Mouse (Mus musculus) adrenal gland, postnatal 4 days (tissue): ENCODE results near the gene Shisa8. TPM values are rescaled to one million over a fixed set of nuclear protein-coding genes. Genes with fewer than 3 reads are reported as not detected.

ENCODE experiments used
- DNase-seq, 2 experiments: peaks; one replicate each; pipeline ENCODE4 v3.0.0; 2021 to 2022; ENCODE audit warnings: low spot score in 2 of 2, mixed read lengths in 2 of 2
- total RNA-seq, 2 experiments: library from RNA; stranded (reverse); gene quantifications; 2 replicates each; pipeline ENCODE4 v1.2.3; 2021

The Shisa8 gene
- total RNA-seq, 2 experiments from 2014 or later: 0.70 to 0.79 TPM

DNA sequence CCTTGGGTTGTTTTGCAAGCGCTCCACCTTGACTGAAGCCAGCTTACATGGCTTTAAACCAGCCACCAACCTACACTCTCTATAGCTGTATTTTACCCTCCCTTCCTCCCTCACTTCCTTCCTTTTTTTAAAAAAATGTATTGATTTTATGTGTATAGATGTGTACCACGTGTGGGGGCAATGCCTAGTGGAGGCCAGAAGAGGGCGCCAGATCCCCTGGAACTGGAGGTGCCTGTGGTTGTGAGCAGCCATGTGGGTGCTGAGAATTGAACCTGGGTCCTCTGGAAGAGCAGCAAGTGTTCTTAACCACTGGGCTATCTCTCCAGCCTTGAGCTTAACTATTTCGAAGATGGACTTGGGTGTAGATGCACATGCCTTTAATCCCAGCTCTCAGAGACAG is 30.3 kb downstream of the Shisa8 start:
- DNase-seq: no peak

DNA sequence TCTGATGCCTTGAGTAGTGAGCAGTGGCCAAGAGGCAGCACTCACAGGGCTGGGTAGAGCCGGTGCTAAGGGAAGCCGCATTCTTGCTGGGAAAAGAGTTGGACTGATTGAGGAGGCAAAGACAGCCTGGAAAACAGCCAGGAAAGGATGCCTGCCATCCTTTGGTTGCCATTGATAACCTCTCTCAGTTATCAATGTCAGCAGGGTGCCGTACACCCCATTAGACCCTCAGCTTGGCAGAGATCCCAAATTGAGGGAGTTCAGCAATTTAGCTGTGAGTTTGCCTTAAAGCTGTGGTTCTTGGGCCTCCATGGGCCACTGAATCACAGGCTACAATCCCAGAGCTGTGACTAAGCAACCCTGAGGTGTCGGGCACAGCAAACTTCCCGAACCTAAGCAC is 31.5 kb downstream of the Shisa8 start:
- no peak for DNase-seq

DNA sequence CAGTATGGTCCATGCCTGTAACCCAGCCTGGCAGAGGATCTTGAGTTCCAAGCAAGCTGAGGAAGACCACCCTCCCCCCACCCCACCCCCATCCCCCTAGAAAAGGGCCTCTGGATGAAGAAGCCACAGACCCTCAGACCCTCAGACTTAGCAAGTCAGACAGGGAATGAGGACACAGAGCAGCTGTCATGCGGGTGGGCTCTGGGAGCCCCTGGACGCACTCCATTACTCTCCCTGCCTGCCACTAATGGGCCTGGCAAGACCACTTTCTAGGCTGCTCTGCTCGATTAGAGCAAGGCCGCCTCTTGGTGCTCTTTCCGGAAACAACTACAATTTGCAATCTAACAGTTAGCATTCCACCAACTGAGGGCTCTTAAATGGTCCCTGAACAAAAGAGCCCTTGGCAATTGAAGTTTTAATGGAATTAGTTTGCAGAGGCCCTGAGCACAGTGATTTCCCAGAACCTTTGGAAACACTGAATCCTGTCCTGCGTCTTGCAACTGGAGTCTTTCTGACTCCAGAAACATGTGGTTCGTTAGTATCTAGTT is 34.8 kb downstream of the Shisa8 start:
- DNase-seq: no peak

DNA sequence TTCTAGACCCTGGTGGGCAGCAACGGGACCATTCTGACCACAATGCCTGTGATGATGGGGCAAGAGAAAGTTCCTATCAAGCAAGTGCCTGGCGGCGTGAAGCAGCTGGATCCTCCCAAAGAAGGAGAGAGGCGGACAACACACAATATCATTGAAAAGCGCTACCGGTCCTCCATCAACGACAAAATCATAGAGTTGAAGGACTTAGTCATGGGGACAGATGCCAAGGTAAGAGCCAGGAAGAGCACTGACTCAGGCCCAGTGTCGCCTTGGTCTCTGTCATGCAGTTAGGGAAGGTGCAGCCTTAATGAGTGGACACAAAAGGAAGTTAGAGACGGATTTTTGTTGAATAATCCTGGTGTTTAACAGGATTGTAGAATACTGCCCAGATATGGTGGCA is 37.5 kb downstream of the Shisa8 start:
- DNase-seq: no peak

DNA sequence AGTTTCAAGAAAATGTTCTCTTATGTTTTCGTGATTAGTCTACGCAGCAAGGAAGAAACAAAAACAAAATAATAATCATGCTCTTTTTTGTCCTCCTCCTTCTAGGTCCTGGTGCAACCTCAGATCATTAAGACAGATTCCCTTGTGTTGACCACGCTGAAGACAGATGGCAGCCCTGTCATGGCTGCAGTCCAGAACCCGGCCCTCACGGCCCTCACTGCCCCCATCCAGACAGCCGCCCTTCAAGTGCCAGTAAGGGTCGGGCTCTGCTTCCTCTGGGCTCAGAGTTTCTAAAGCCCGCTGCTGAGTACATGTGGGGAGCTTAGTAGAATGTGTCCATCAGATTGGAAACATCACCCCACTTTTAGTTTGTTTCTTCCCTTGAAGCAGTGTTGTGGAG is 40.0 kb downstream of the Shisa8 start:
- DNase-seq: no peak

DNA sequence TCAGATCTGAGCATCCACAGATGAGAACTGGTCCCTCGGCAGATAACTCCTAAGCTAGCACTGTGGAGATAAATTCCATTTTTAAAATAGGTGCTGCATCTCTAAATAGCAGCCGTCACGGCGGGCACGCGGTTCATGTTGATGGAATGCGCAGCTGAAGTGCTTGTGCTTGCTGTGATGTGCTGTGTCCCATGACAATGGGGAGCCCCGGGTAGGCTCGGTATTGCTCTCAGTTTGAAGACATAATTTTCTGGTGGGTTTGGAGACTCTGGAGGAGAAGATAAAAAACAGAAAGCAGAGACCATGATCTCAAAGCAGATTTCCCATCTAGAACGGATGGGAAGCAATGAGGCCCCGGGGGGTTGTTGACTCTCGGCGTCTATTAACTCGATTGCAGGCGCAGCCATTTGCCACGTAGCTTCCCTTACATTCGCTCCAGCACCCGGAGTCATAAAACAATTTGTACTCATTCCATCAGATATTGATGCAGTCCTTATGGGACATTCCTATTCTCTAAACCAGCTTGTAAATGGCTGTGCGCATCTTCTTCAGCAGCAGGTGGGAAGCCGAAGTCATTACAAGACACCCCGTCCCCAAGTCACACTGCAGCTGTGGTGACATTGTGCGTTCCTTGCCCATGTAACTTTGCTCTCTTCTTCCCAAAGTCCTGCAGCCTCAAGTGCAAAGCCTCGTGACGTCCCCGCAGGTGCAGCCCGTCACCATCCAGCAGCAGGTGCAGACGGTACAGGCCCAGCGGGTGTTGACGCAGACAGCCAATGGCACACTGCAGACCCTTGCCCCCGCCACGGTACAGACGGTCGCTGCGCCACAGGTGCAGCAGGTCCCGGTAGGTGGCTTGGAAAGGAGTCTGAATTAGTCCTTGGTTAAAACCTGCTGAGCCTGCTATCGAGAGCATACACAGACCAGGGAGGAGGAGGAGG is 41.9 kb downstream of the Shisa8 start:
- no peak for DNase-seq

DNA sequence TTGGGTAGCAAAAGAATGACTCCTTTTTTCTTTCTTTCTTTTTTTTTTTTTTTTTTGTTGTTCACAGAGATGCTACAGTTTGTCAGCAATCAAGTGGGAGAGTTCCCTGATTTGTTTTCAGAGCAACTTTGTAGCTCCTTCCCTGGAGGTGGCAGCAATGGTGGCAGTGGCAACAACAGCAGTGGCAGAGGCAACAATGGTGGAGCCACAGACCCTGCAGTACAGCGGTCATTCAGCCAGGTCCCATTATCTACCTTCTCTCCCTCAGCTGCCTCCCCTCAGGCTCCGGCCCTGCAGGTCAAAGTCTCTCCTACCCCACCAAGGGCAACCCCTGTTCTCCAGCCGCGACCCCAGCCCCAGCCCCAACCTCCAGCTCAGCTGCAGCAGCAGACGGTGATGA is 42.9 kb downstream of the Shisa8 start:
- DNase-seq: no peak

DNA sequence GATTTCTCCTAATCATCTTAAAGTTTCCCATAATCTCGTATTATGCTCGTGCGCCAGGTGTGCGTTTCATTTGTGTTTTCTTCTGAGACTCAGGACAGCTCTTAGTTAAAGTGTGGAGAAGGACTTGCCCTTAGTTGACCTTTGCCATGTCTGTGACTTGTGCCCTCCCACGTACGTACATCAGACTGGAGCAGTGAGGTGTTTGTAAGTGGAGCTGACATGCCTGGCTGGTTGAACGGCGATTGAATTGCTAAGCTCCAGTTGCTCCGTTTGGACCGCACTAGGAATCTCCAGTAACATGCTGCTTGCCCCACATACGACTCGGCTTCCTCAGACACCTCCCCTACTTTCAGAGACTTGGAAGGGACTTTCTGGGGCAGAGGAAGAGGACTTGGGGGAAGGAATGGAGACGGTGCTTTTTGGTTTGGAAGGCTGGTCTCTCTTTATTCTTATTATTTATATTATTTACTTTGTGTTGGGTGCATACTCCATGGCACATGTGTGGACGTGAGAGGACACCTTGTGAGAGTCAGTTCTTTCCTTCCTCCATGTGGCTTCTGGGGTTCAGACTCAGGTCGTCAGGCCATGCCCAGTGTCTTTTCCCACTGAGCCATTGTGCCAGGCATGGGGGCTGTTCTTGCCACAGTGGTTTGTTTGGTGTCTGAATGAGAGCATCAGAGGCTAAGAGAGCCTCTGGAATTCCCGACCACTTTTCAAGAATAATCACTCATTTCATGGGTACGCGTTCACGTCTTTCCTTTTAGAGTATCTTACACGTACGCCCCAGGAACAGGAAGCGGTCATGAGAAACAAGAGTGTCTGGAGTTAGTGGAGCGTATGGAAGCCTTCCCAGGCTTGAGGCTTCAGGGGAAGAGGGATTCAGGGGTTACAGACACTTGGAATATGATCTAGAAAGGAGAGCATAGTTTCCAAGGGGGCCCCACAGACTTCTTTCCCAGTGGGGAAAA is 45.1 kb downstream of the Shisa8 start:
- DNase-seq: no peak

DNA sequence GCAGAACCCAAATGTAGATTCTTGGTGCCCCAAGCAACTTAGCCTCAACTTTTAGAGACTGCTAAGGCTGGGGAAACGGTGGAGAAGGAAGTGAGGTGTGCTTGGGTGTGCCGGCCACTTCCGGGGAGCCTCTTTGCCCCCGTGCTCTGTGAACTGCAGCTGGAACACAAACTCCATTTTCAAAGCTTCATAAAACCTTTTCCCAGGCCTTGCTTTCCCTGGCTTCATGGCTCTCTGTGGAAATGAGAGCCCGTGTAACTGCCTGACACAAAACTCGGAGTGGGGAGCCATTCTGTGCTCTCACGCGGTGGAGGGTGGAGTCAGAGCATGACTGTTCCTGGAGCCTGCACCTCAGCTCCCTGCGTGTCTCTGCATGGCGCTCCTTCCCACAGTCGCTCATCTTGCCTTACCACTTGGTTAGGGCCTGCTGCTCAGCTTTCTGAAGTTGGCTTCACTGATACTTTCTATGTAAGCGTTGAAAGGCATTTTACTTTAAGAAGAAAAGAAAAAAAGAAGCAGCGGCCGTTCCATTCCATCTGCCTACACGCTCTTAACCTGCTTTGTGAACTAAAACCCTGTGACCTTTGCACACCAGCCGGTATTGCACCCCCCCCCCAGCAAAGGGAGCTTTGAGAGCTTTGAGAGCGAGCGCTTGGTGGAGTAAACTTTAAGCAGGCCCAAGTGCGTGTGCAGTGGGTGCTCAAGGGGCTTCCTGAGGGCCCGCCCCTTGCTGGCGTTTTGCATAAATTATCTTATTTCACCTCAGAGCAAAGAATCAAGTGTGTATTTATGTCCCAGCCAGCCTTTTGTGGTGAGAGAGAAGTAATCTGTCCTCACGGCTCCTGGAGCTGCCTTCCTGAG is 46.1 kb downstream of the Shisa8 start:
- no peak for DNase-seq

DNA sequence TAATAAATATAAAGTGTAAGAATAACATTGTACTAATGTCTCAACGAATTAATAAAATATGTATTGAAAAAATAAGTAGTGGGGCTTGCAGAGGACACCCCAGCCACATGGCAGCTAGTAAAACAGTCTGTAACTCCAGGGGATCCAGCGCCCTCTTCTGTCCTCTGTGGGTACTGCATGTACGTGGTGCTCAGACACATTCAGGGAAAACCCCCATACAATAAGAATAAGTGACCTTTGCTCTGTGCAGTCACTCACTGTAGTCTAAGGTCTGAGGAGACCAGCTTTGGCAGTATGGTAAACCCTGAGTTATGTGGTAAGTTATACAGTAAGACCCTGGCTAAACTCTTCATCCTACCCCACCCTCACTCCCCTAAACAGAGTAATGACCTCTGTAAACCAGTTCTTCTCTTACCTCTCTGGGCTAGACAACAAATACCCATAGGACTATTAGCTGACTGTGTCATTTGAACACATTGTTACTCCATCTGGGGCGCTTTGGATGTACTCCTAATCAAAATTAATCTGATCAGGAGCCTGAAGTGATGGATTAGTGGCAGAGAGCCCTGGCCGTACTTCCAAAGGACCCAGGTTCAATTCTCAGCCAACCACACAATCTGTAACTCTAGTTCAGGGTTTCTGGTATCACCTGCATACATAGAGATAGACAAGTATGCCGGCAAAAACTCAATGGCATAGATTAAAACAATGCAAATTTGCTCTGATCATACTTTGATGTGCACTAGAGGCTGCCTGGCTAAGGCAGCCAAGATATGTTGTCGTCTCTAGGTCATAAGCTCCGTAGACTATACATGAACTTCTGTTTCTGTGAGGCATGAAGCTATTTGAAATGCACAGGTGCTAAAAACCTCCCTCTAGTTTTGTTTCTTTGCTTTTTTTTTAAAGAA is 47.0 kb downstream of the Shisa8 start:
- peak; percentile 61 to 68 for DNase-seq

DNA sequence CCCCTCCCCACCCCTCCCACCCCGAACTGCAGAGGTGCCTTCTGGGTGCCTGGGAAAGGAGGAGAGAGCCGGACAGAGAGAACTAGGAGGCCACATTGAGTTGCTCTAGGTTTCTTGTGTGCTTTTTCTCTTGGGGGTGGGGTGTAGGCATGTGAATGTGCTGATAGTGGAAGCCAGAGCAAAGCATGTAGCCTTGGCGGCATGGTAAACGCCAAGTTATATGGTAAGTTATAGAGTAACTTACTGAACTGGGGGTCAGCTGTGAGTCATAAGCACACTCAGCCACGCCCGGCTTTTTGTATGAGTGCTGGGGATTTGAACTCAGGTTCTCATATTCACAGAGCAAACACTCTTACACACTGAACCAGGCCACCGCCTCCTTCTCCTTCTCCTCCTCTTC is 48.1 kb downstream of the Shisa8 start:
- DNase-seq: no peak

DNA sequence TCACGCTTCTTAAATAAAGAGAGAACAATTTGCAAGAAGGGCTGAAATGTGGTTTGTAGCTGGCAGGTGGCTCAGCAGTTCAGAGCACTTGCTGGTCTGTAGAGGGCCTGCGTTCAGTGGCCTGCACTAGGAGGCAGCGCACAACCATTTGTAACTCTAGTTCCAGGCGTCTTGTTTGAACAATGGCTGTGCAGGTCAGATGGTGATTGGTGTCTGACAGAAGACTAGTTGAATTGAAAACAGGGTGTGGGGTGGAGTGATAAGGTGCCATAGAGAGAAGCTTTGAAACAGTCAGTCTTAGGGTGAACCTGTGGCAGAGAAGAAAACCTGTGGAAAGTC is 48.6 kb downstream of the Shisa8 start:
- DNase-seq: no peak

DNA sequence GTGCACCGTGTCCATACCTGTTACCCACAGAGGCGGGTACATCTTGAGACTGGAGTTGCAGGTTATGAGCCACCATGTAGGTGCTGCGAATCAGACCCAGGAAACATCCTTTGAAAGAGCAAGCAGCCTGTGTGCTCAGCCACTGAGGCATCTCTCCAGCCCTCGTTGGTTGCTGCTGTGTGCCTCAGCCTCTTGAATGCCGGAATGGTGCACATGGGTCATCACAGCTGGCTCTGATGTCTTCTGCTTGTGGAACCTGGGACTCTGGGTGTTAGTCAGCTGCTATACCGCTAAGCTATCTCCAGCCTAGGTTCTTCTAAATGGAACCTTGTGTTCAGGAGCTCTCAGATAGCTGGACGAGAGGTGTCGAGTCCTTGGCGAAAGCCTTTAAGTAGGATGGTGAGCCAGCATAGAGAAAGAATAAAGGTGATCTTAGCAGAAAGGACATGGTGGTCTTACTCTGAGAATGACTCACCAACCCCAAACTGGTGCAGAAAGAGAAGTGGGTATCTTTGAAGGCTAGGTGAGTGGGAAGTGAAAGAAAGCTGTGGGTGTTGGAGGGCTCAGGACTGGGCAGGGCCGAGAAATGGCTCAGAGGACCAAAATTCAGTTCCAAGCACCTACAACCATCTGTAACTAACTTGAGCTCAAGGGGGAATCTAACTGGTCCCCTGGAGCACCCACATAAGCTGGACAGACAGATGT is 49.1 kb downstream of the Shisa8 start:
- DNase-seq: no peak

DNA sequence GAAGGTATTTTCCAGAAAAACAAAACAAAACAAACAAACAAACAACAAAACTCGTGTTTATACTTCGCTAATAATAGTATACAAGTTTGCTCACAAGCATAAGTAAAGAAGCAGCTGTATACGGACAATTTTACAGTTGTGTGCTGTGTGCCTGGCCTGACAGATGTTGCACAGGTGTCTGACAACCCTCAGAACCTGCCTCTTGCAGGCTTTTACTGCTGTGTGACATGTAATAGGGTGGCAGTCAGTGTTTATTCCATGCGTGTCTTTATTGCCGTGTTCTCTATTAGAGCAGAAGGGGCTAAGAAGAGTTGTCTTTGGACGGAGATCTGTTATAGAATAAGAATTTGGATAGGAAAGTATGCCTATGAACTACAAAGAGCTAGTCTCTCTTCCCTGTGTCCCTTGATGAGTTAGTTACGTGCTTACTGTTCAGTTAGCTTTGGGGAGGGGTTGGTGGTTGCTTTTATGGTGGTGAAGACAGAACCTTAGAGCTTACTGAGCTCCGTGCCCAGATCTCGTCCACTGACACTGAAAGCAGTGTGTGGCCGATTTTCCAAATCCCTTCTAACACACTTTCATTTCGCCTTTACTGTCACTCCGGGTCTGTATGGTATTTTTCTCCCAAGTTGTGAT is 50.5 kb downstream of the Shisa8 start:
- DNase-seq: no peak

DNA sequence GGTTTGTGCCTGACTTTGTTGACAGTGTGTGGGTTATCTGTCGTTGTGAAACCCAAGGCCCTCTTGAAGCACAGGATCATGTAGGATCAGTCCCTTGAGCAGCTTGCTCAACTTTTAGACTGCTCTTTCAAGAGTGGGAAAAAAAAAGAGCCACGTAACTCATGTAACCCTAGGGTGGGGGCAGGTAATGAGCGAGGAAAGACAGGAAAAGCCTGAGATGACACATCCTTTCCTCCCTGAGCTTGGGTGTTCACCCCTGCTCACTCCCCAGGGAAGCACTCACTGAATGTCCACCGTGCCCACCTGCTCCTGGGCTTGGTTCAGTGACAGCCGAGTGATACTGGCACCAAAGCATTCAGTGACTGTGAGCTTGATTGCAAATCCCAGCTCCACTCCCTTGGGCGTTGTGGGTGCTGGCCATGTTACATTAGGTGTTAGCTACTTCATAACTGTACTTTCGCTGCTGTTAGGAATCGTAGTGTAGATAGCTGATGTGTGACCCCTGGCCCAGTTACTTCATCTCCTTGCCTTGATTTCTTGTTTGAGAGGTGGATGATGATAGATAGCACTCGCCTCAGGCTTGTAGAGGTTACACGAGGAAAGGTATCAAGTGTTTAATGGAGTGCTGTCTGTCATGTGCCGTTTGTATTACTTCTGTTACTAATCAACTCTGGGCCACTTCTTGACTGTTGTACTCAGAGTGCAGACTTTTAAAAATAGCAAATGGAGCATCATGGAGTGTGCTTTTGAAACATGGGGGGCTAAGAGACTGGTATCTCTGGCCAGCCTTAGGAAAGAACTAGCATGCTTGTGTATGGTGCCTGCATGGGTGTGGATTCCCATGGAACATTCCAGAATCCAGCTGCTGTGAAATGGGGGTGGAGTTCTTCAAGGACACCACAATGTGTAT is 51.6 kb downstream of the Shisa8 start:
- DNase-seq: no peak

DNA sequence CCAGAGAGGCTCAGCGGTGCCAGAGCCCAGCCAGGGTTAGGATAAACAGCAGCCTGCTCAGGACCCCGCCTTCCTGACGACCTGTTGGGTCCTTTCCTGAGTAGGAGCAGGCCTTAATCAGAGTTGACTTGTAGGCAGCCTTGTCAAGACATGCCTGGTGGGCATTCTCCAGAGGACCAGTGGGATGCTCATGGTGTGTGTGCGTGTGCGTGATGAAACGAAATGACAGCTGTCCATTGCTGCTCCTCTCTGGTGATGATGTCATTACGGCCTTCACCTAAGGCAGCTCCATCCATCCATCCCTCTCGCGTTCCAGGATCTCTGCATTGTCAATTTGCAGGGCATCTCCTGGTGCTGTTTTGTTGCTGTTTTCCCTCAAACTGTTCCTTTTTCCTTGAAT is 53.1 kb downstream of the Shisa8 start:
- DNase-seq: no peak

DNA sequence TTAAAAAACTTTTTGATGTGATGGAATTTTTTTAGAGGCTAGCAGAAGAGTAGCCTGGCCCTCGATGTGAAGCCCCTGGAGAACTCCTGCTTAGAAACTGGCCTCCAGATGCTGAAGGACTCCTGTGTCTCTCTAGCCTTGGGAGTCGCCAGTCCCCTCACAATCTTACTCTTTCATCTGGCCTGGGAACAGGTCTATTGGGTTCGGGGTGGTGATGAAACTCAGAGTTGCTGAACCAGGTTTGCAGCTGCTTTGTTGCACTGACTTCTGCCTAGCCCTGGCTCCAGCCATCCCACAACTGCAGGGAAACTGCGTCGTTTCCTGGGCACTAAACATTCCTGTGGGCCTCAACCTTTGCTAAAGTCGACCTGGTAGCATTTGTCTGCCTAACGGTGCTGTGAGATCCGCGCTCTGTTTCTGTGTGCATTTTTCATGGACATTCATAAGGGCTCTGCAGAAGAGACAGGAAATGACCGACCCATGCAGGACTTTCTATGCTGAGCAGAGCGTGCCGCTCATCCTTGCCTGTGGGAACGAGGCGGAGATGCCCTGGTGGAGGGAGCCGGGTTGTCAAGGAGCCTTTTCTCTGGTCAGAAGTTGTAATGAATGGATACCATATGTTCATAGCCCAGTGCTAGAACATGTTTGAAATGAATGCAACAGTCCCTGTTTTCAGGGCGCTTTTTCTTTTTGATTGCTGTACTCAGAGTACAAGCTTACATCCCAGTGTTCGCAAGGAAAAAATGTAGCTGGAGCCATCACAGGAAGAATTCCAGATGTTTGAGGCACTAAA is 54.2 kb downstream of the Shisa8 start:
- no peak for DNase-seq
